Mouse (Mus musculus) naive thymus-derived CD4-positive, alpha-beta T cell, adult 2 months (primary cell): ENCODE results near the gene Mme.

Source experiments
- DNase-seq: peaks from one replicate; pipeline ENCODE4 v3.0.0-alpha.2; 2011; ENCODE audit warnings: low read depth

Gene Mme

GRCm38 (mm10) chr3:63350704-63351103 lies 109.4 kb downstream of the Mme start:
- no peak for DNase-seq

- DNase-seq, result no peak
Observed at GRCm38 (mm10) chr3:63351680-63352260, 110.4 kb downstream of the Mme start.

GRCm38 (mm10) chr3:63359512-63359911 lies 118.2 kb downstream of the Mme start:
- no peak for DNase-seq

- DNase-seq, result no peak
Observed at GRCm38 (mm10) chr3:63384989-63385388, 143.7 kb downstream of the Mme start.

- no peak for DNase-seq
Observed at GRCm38 (mm10) chr3:63390774-63391173, 149.4 kb downstream of the Mme start.

GRCm38 (mm10) chr3:63391348-63391747 lies 150.0 kb downstream of the Mme start:
- DNase-seq, result no peak

GRCm38 (mm10) chr3:63394424-63394941 lies 153.1 kb downstream of the Mme start:
- DNase-seq, result no peak

- no peak for DNase-seq
Observed at GRCm38 (mm10) chr3:63398171-63398570, 156.8 kb downstream of the Mme start.

DNA sequence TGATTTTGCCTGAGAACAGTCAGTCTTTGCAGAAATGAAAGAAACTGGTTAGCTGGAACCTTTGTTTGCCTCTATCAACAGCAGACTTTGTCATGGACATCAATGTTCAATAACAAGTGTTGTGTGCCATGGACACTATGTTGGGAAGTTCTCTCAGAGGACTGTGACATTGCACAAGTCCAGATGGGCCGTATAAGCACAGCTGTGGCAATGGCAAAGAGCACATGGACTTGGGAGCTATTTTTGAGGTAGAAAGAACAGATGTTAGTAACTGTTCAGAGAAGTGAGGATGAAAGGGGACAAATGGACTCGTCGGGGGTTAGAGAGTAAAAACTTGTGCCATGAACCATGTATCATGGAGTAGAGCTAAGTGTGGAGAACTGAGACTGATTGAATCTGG lies 165.1 kb downstream of the Mme start:
- DNase-seq, result no peak

DNA sequence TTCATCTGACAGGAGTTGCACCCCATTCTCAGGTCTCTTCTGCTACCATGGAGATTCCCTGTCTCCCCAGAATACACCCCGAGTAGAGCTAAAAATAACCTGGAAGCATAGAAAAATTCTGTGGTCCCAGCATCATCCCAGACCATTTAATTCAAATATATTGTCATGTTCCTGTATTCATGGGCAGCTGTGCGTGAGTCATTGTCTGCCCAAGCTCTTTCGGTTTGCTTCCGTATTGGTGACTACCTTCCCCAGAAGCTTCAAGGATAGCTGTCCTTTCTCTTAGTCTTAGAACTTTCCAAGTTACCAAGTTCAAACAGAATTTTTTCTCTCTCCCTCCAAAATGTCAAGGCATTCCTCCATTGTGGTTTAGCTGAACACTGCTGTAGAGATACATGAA lies 169.7 kb downstream of the Mme start:
- DNase-seq, result no peak

- DNase-seq, result no peak
Observed at GRCm38 (mm10) chr3:63412220-63412937, 171.0 kb downstream of the Mme start.

DNA sequence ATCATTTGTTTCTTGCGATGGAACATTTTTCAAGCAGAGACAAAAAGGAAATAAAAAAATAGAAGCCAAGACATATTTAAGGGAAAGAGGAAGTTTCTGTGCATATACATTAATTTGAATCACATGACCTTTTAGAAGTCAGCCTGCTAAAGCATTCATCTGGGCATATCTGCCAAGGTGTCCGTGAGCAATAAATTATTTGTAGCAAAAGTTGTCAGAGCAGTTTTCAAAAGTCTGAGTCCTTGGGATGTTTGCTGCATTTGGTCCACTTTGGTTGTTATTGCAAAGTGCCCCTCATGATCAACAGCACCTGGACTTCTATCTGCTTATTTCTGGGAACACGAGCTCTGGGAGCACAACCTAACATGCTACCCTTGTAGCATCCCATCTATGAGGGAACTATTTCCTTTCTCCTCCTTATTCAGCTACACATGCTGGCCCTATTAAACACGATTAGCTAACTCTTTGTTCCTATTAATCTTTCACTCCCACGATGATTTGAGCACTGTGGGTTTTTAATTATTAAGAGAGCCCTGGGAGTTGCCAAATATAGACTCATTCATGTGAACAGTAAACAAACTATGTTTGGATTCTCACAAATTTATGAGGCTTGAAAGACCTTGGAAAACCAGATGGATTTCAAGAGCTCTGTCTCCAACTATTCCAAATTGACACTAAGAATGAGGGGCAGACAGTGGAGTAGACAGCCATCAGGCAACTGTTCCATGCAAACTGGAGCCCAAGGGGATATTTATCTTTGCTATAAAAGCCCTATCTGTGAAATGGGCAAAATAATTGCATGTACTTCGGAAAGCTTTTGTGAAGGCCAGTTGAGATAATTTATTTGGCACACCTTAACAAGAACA lies 171.9 kb downstream of the Mme start:
- no peak for DNase-seq

GRCm38 (mm10) chr3:63417284-63417683 lies 175.9 kb downstream of the Mme start:
- DNase-seq, result no peak

GRCm38 (mm10) chr3:63417758-63418157 lies 176.4 kb downstream of the Mme start:
- no peak for DNase-seq

GRCm38 (mm10) chr3:63423552-63423951 lies 182.2 kb downstream of the Mme start:
- DNase-seq, result no peak
